9 mouse cellular contexts compared by ENCODE assay signal in genomic region chr4:41479456-41479804, GRCm38 (mm10). TPM values are rescaled to one million over a fixed set of nuclear protein-coding genes. Genes with fewer than 3 reads are reported as not detected.
DNase-seq lines count a peak whose midpoint lies in the region; ATAC-seq and TF ChIP-seq lines count a peak whose summit lies in the region.
"Had no signal": no experiment of that assay in that cellular context is flagged by ENCODE, and none has a peak within 500 bp of the region (broad histone marks: within the 10 kb centered on the region; RNA-seq: fewer than 3 reads in every experiment).

No protein-coding gene starts in this region.

- no peak for TF ChIP-seq CTCF in stomach, postnatal 0 days (IDR thresholded peaks at IDR 0.05; ENCODE audit: low read depth)

- H3K9ac ChIP-seq in heart, embryonic 12.5 days, result no peak overlapping the region
- no peak overlapping the region for H3K9ac ChIP-seq in stomach, postnatal 0 days (ENCODE audit: low read length)
- no peak overlapping the region for H3K9ac ChIP-seq in midbrain, embryonic 14.5 days (replicated peaks; ENCODE audit: low read length)
- H3K9ac ChIP-seq: liver, embryonic 15.5 days had no signal

- H3K4me1 ChIP-seq in heart, embryonic 12.5 days (replicated peaks), result 0 out of 2 replicates have a peak, but pooled peaks cover 3% of the 10 kb centered on the region
- H3K4me1 ChIP-seq in stomach, postnatal 0 days (replicated peaks; ENCODE audit: control insufficient read depth, insufficient read depth), result peaks cover 7% of the 10 kb centered on the region; the same call in 1 of the 2 replicates
- no peaks in the 10 kb centered on the region for H3K4me1 ChIP-seq in midbrain, embryonic 14.5 days (ENCODE audit: control insufficient read depth, insufficient read depth, low read length)
- H3K4me1 ChIP-seq: liver, embryonic 15.5 days had no signal

- no peaks in the 10 kb centered on the region for H3K9me3 ChIP-seq in heart, embryonic 12.5 days (replicated peaks)
- H3K9me3 ChIP-seq in stomach, postnatal 0 days (ENCODE audit: control insufficient read depth, low read length), result no peaks in the 10 kb centered on the region
- no peaks in the 10 kb centered on the region for H3K9me3 ChIP-seq in midbrain, embryonic 14.5 days (ENCODE audit: control insufficient read depth, low read length)
- H3K9me3 ChIP-seq: liver, embryonic 15.5 days had no signal

- DNase-seq in heart, adult 8-10 months (ENCODE audit: low spot score), result peak; percentile 55
- DNase-seq in ovary, adult 18-20 months (ENCODE audit: low spot score), result peak; percentile 54
- DNase-seq in ovary, postnatal 36 days (ENCODE audit: low spot score), result no peak
- DNase-seq in heart, postnatal 4 days, result peak; percentile 50
- no peak for DNase-seq in stomach, postnatal 0 days (ENCODE audit: low spot score)
- no peak for DNase-seq in frontal cortex, adult 2 months (ENCODE audit: extremely low spot score in 1 of 2, low spot score in 1 of 2)
- no peak for DNase-seq in midbrain, embryonic 14.5 days

- 69% methylated on average over 1 of the region's 1 CpGs for WGBS in heart, embryonic 12.5 days
- 51% methylated on average over 1 of the region's 1 CpGs for WGBS in stomach, postnatal 0 days
- WGBS in midbrain, embryonic 14.5 days, result 77% methylated on average over 1 of the region's 1 CpGs

- H3K27me3 ChIP-seq in heart, embryonic 12.5 days (replicated peaks), result no peaks in the 10 kb centered on the region
- H3K27me3 ChIP-seq in stomach, postnatal 0 days (ENCODE audit: control insufficient read depth, insufficient read depth, low read length), result no peaks in the 10 kb centered on the region
- H3K27me3 ChIP-seq in midbrain, embryonic 14.5 days (ENCODE audit: control insufficient read depth, insufficient read depth, low read length), result no peaks in the 10 kb centered on the region
- H3K27me3 ChIP-seq: liver, embryonic 15.5 days had no signal

- H3K27ac ChIP-seq in heart, embryonic 12.5 days (ENCODE audit: poor library complexity, severe bottlenecking), result no peak overlapping the region
- H3K27ac ChIP-seq in stomach, postnatal 0 days (replicated peaks), result peak overlapping the region; percentile 75
- H3K27ac ChIP-seq in midbrain, embryonic 14.5 days (replicated peaks; ENCODE audit: low read depth, low read length), result no peak overlapping the region
- H3K27ac ChIP-seq: liver, embryonic 15.5 days had no signal

- TF ChIP-seq EP300 in stomach, postnatal 0 days (optimal IDR thresholded peaks at IDR 0.05), result no peak

- no peak for ATAC-seq in heart, embryonic 12.5 days (ENCODE audit: insufficient number of reproducible peaks, low FRiP score)
- peak; percentile 69; the same call in 1 of the 2 replicates for ATAC-seq in stomach, postnatal 0 days (ENCODE audit: low FRiP score, low TSS enrichment)
- no peak for ATAC-seq in midbrain, embryonic 14.5 days (ENCODE audit: low FRiP score, low TSS enrichment)

- H3K4me3 ChIP-seq in heart, embryonic 12.5 days, result no peak overlapping the region
- no peak overlapping the region for H3K4me3 ChIP-seq in stomach, postnatal 0 days (ENCODE audit: low read depth, low read length)
- no peak overlapping the region for H3K4me3 ChIP-seq in midbrain, embryonic 14.5 days (replicated peaks; ENCODE audit: low read depth, low read length)
- H3K4me3 ChIP-seq: liver, embryonic 15.5 days had no signal

- H3K36me3 ChIP-seq in heart, embryonic 12.5 days, result peaks cover 8% of the 10 kb centered on the region; the same call in 1 of the 2 replicates
- no peaks in the 10 kb centered on the region for H3K36me3 ChIP-seq in stomach, postnatal 0 days (ENCODE audit: control insufficient read depth, insufficient read depth, low read length)
- H3K36me3 ChIP-seq in midbrain, embryonic 14.5 days (ENCODE audit: control insufficient read depth, insufficient read depth, low read length), result peaks cover 18% of the 10 kb centered on the region

- H3K4me2 ChIP-seq in heart, embryonic 12.5 days, result no peak overlapping the region
- H3K4me2 ChIP-seq in stomach, postnatal 0 days (replicated peaks; ENCODE audit: low read depth), result no peak overlapping the region
- H3K4me2 ChIP-seq in midbrain, embryonic 14.5 days (ENCODE audit: low read length), result no peak overlapping the region
- H3K4me2 ChIP-seq: liver, embryonic 15.5 days had no signal

RNA-seq across cellular contexts. Expression of gene Nudt2, which starts 14.5 kb away (rescaled TPM):
- total RNA-seq in heart, adult 8-10 months (2022), result 10 to 100 TPM; 32.9 to 48.6 (median 39.2) TPM
- polyA plus RNA-seq in heart, embryonic 12.5 days (2016; fragmentation: Nextera tagmentation; extraction: Ambion mirVana), result 39.9 and 40.5 TPM in 2 replicates
- total RNA-seq in heart, postnatal 4 days (2021), result 10 to 100 TPM; 26.9 to 27.0 TPM
- 38.6 and 38.8 TPM in 2 replicates for polyA plus RNA-seq in stomach, postnatal 0 days (2015; fragmentation: Nextera tagmentation; extraction: Ambion mirVana)
- 39.5 and 42.0 TPM in 2 replicates for polyA plus RNA-seq in frontal cortex, adult 2 months (2012; rRNA removed)
- polyA plus RNA-seq in midbrain, embryonic 14.5 days (2014; fragmentation: Nextera tagmentation; extraction: Ambion mirVana), result 68.4 and 79.9 TPM in 2 replicates

RNA-seq across cellular contexts. Expression of gene Kif24, which starts 14.7 kb away (rescaled TPM):
- total RNA-seq in heart, adult 8-10 months (2022), result under 1 TPM; 0.22 to 0.63 (median 0.43) TPM
- 6.1 and 6.8 TPM in 2 replicates for polyA plus RNA-seq in heart, embryonic 12.5 days (2016; fragmentation: Nextera tagmentation; extraction: Ambion mirVana)
- 1 to 10 TPM; 4.4 to 4.6 TPM for total RNA-seq in heart, postnatal 4 days (2021)
- 1.4 and 1.5 TPM in 2 replicates for polyA plus RNA-seq in stomach, postnatal 0 days (2015; fragmentation: Nextera tagmentation; extraction: Ambion mirVana)
- polyA plus RNA-seq in frontal cortex, adult 2 months (2012; rRNA removed), result 0.71 and 0.90 TPM in 2 replicates
- polyA plus RNA-seq in midbrain, embryonic 14.5 days (2014; fragmentation: Nextera tagmentation; extraction: Ambion mirVana), result 3.3 and 3.7 TPM in 2 replicates

RNA-seq across cellular contexts. Expression of gene AI464131, which starts 23.4 kb away (rescaled TPM):
- total RNA-seq in heart, adult 8-10 months (2022), result 10 to 100 TPM; 12.6 to 16.0 (median 13.7) TPM
- 2.6 and 2.9 TPM in 2 replicates for polyA plus RNA-seq in heart, embryonic 12.5 days (2016; fragmentation: Nextera tagmentation; extraction: Ambion mirVana)
- 10 to 100 TPM in 1 of 2 experiments, 1 to 10 TPM in 1; 9.2 to 10.7 TPM for total RNA-seq in heart, postnatal 4 days (2021)
- 3.9 and 4.5 TPM in 2 replicates for polyA plus RNA-seq in stomach, postnatal 0 days (2015; fragmentation: Nextera tagmentation; extraction: Ambion mirVana)
- 22.6 and 23.6 TPM in 2 replicates for polyA plus RNA-seq in frontal cortex, adult 2 months (2012; rRNA removed)
- 7.2 and 8.0 TPM in 2 replicates for polyA plus RNA-seq in midbrain, embryonic 14.5 days (2014; fragmentation: Nextera tagmentation; extraction: Ambion mirVana)

RNA-seq across cellular contexts. Expression of gene 1110017D15Rik, which starts 37.7 kb away (rescaled TPM):
- total RNA-seq in heart, adult 8-10 months (2022), result under 1 TPM in 1 of 4 experiments, not detected in 3; 0.41 TPM
- polyA plus RNA-seq in heart, embryonic 12.5 days (2016; fragmentation: Nextera tagmentation; extraction: Ambion mirVana), result not detected in 2 replicates
- not detected for total RNA-seq in heart, postnatal 4 days (2021)
- polyA plus RNA-seq in stomach, postnatal 0 days (2015; fragmentation: Nextera tagmentation; extraction: Ambion mirVana), result 0.51 and 0.53 TPM in 2 replicates
- 10.1 and 10.6 TPM in 2 replicates for polyA plus RNA-seq in frontal cortex, adult 2 months (2012; rRNA removed)
- polyA plus RNA-seq in midbrain, embryonic 14.5 days (2014; fragmentation: Nextera tagmentation; extraction: Ambion mirVana), result 12.9 and 13.2 TPM in 2 replicates
- polyA plus RNA-seq: liver, embryonic 15.5 days had no signal

Comparison
In these comparisons a context has a peak if more than half of its experiments do, and no peak if none do; other contexts are left out.
1. DNase-seq: peak in heart, adult 8-10 months (single experiment), ovary, adult 18-20 months (single experiment) and heart, postnatal 4 days (single experiment); none in ovary, postnatal 36 days (single experiment), stomach, postnatal 0 days (single experiment), frontal cortex, adult 2 months (0 of 2) and midbrain, embryonic 14.5 days (single experiment).